Mouse (Mus musculus): ENCODE data around the gene Myzap. TPM values are rescaled to one million over a fixed set of nuclear protein-coding genes. Genes with fewer than 3 reads are reported as not detected.

The Myzap gene
- polyA plus RNA-seq, 1 experiment = 0.70 TPM

- Histone ChIP-seq H3K79me3 (ENCODE audit: low read depth) (no peaks in the 10 kb centered on the region), H3K79me2 (ENCODE audit: control insufficient read depth, insufficient read depth) (no peaks in the 10 kb centered on the region), H3K27me3 (ENCODE audit: control insufficient read depth, insufficient read depth, insufficient read length) (peaks cover 5% of the 10 kb centered on the region), H3ac (ENCODE audit: control insufficient read depth, insufficient read length, low read depth) (no peak overlapping the region), H3K4me3 (ENCODE audit: insufficient read depth, poor library complexity, severe bottlenecking) (no peak overlapping the region), H3K36me3 (ENCODE audit: control insufficient read depth, insufficient read depth) (no peaks in the 10 kb centered on the region)
- TF ChIP-seq MYOD1 (IDR thresholded peaks at IDR 0.05; ENCODE audit: control insufficient read depth, insufficient read length, low read depth) (no peak), CTCF (IDR thresholded peaks at IDR 0.05; ENCODE audit: control insufficient read depth, insufficient read depth, insufficient read length) (no peak), CEBPB (IDR thresholded peaks at IDR 0.05; ENCODE audit: low read depth) (no peak), MAX (IDR thresholded peaks at IDR 0.05) (no peak), FOSL1 (IDR thresholded peaks at IDR 0.05; ENCODE audit: insufficient read depth, low read length, poor library complexity, severe bottlenecking) (no peak), USF1 (IDR thresholded peaks at IDR 0.05; ENCODE audit: low read depth) (no peak), MYOG (IDR thresholded peaks at IDR 0.05; ENCODE audit: control insufficient read depth, extremely low read depth, insufficient read length) (no peak)
Measured at GRCm38 (mm10) chr9:71540739-71541138, 51.4 kb downstream of the Myzap start.

GRCm38 (mm10) chr9:71535730-71536129 is 56.4 kb downstream of the Myzap start:
- Histone ChIP-seq H3K4me3 (ENCODE audit: insufficient read depth, poor library complexity, severe bottlenecking) (no peak overlapping the region), H3K27me3 (ENCODE audit: control insufficient read depth, insufficient read depth, insufficient read length) (peaks cover 10% of the 10 kb centered on the region), H3K79me3 (ENCODE audit: low read depth) (no peaks in the 10 kb centered on the region), H3ac (ENCODE audit: control insufficient read depth, insufficient read length, low read depth) (no peak overlapping the region), H3K36me3 (ENCODE audit: control insufficient read depth, insufficient read depth) (no peaks in the 10 kb centered on the region), H3K79me2 (ENCODE audit: control insufficient read depth, insufficient read depth) (no peaks in the 10 kb centered on the region)
- TF ChIP-seq MYOG (IDR thresholded peaks at IDR 0.05; ENCODE audit: control insufficient read depth, extremely low read depth, insufficient read length) (no peak), CEBPB (IDR thresholded peaks at IDR 0.05; ENCODE audit: low read depth) (no peak), MAX (IDR thresholded peaks at IDR 0.05) (no peak), FOSL1 (IDR thresholded peaks at IDR 0.05; ENCODE audit: insufficient read depth, low read length, poor library complexity, severe bottlenecking) (no peak), MYOD1 (IDR thresholded peaks at IDR 0.05; ENCODE audit: control insufficient read depth, insufficient read length, low read depth) (no peak), CTCF (IDR thresholded peaks at IDR 0.05; ENCODE audit: control insufficient read depth, insufficient read depth, insufficient read length) (no peak), USF1 (IDR thresholded peaks at IDR 0.05; ENCODE audit: low read depth) (no peak)

GRCm38 (mm10) chr9:71535036-71535435 is 57.1 kb downstream of the Myzap start:
- Histone ChIP-seq H3K27me3 (ENCODE audit: control insufficient read depth, insufficient read depth, insufficient read length) (peaks cover 10% of the 10 kb centered on the region), H3K36me3 (ENCODE audit: control insufficient read depth, insufficient read depth) (no peaks in the 10 kb centered on the region), H3K4me3 (ENCODE audit: insufficient read depth, poor library complexity, severe bottlenecking) (no peak overlapping the region), H3K79me3 (ENCODE audit: low read depth) (no peaks in the 10 kb centered on the region), H3ac (ENCODE audit: control insufficient read depth, insufficient read length, low read depth) (no peak overlapping the region), H3K79me2 (ENCODE audit: control insufficient read depth, insufficient read depth) (no peaks in the 10 kb centered on the region)
- TF ChIP-seq MYOG (IDR thresholded peaks at IDR 0.05; ENCODE audit: control insufficient read depth, extremely low read depth, insufficient read length) = no peak
- no peak for TF ChIP-seq CTCF (IDR thresholded peaks at IDR 0.05; ENCODE audit: control insufficient read depth, insufficient read depth, insufficient read length)
- no peak for TF ChIP-seq MYOD1 (IDR thresholded peaks at IDR 0.05; ENCODE audit: control insufficient read depth, insufficient read length, low read depth)
- no peak for TF ChIP-seq FOSL1 (IDR thresholded peaks at IDR 0.05; ENCODE audit: insufficient read depth, low read length, poor library complexity, severe bottlenecking)

- no peaks in the 10 kb centered on the region for H3K36me3 ChIP-seq (ENCODE audit: control insufficient read depth, insufficient read depth)
- no peak overlapping the region for H3K4me3 ChIP-seq (ENCODE audit: insufficient read depth, poor library complexity, severe bottlenecking)
- no peak overlapping the region for H3ac ChIP-seq (ENCODE audit: control insufficient read depth, insufficient read length, low read depth)
- H3K79me2 ChIP-seq (ENCODE audit: control insufficient read depth, insufficient read depth) = no peaks in the 10 kb centered on the region
- no peak for TF ChIP-seq CTCF (IDR thresholded peaks at IDR 0.05; ENCODE audit: control insufficient read depth, insufficient read depth, insufficient read length)
- no peak for TF ChIP-seq USF1 (IDR thresholded peaks at IDR 0.05; ENCODE audit: low read depth)
- TF ChIP-seq CEBPB (IDR thresholded peaks at IDR 0.05; ENCODE audit: low read depth) = no peak
- peaks cover 5% of the 10 kb centered on the region for H3K27me3 ChIP-seq (ENCODE audit: control insufficient read depth, insufficient read depth, insufficient read length)
- no peaks in the 10 kb centered on the region for H3K79me3 ChIP-seq (ENCODE audit: low read depth)
Measured at GRCm38 (mm10) chr9:71529960-71530359, 62.2 kb downstream of the Myzap start.

- no peak overlapping the region for H3K4me3 ChIP-seq (ENCODE audit: insufficient read depth, poor library complexity, severe bottlenecking)
- H3K36me3 ChIP-seq (ENCODE audit: control insufficient read depth, insufficient read depth) = no peaks in the 10 kb centered on the region
- no peak for TF ChIP-seq CTCF (IDR thresholded peaks at IDR 0.05; ENCODE audit: control insufficient read depth, insufficient read depth, insufficient read length)
- no peaks in the 10 kb centered on the region for H3K79me3 ChIP-seq (ENCODE audit: low read depth)
- no peaks in the 10 kb centered on the region for H3K27me3 ChIP-seq (ENCODE audit: control insufficient read depth, insufficient read depth, insufficient read length)
- no peaks in the 10 kb centered on the region for H3K79me2 ChIP-seq (ENCODE audit: control insufficient read depth, insufficient read depth)
- H3ac ChIP-seq (ENCODE audit: control insufficient read depth, insufficient read length, low read depth) = no peak overlapping the region
Measured at GRCm38 (mm10) chr9:71527438-71527837, 64.7 kb downstream of the Myzap start.

GRCm38 (mm10) chr9:71523901-71524300 is 68.3 kb downstream of the Myzap start:
- Histone ChIP-seq H3ac (ENCODE audit: control insufficient read depth, insufficient read length, low read depth) (no peak overlapping the region), H3K79me3 (ENCODE audit: low read depth) (no peaks in the 10 kb centered on the region), H3K36me3 (ENCODE audit: control insufficient read depth, insufficient read depth) (no peaks in the 10 kb centered on the region), H3K27me3 (ENCODE audit: control insufficient read depth, insufficient read depth, insufficient read length) (no peaks in the 10 kb centered on the region), H3K4me3 (ENCODE audit: insufficient read depth, poor library complexity, severe bottlenecking) (no peak overlapping the region), H3K79me2 (ENCODE audit: control insufficient read depth, insufficient read depth) (no peaks in the 10 kb centered on the region)
- TF ChIP-seq CEBPB (IDR thresholded peaks at IDR 0.05; ENCODE audit: low read depth) (no peak), MYOD1 (IDR thresholded peaks at IDR 0.05; ENCODE audit: control insufficient read depth, insufficient read length, low read depth) (no peak), CTCF (IDR thresholded peaks at IDR 0.05; ENCODE audit: control insufficient read depth, insufficient read depth, insufficient read length) (no peak), MYOG (IDR thresholded peaks at IDR 0.05; ENCODE audit: control insufficient read depth, extremely low read depth, insufficient read length) (no peak), FOSL1 (IDR thresholded peaks at IDR 0.05; ENCODE audit: insufficient read depth, low read length, poor library complexity, severe bottlenecking) (no peak), MAX (IDR thresholded peaks at IDR 0.05) (no peak), USF1 (IDR thresholded peaks at IDR 0.05; ENCODE audit: low read depth) (no peak)

All from C2C12 (cell line).